Mouse (Mus musculus) frontal cortex, adult 2 months (tissue): ENCODE data around the gene Acss3. TPM values are rescaled to one million over a fixed set of nuclear protein-coding genes. Genes with fewer than 3 reads are reported as not detected.

ENCODE experiments used
- DNase-seq, 2 experiments: peaks; one replicate each; pipeline ENCODE4 v3.0.0; 2022; ENCODE audit warnings: low spot score in 1 of 2; ENCODE audit errors: extremely low spot score in 1 of 2
- polyA plus RNA-seq: library from polyadenylated mRNA; depleted of rRNA; stranded (reverse); fragments of >200 nt; gene quantifications from 2 replicates; pipeline ENCODE4 v1.2.3, GENCODE M21; 2012

Gene Acss3
- polyA plus RNA-seq, 1 experiment, result 1.9 TPM

GRCm38 (mm10) chr10:107021118-107021517 lies 102.3 kb downstream of the Acss3 start:
- no peak for DNase-seq

GRCm38 (mm10) chr10:107011142-107011541 lies 112.3 kb downstream of the Acss3 start:
- no peak for DNase-seq

GRCm38 (mm10) chr10:106998052-106998625 lies 125.3 kb downstream of the Acss3 start:
- DNase-seq, result no peak

GRCm38 (mm10) chr10:106989478-106989877 lies 134.0 kb downstream of the Acss3 start:
- DNase-seq, result no peak

- no peak for DNase-seq
Observed at GRCm38 (mm10) chr10:106975193-106976141, 148.0 kb downstream of the Acss3 start.

GRCm38 (mm10) chr10:106959026-106959425 lies 164.4 kb downstream of the Acss3 start:
- peak in 1 of 2 experiments; percentile 32 for DNase-seq

GRCm38 (mm10) chr10:106941380-106941779 lies 182.1 kb downstream of the Acss3 start:
- no peak for DNase-seq

GRCm38 (mm10) chr10:106939441-106939840 lies 184.0 kb downstream of the Acss3 start:
- no peak for DNase-seq

GRCm38 (mm10) chr10:106938851-106939250 lies 184.6 kb downstream of the Acss3 start:
- no peak for DNase-seq

- no peak for DNase-seq
Observed at GRCm38 (mm10) chr10:106936996-106937395, 186.5 kb downstream of the Acss3 start.

GRCm38 (mm10) chr10:106932571-106933073 lies 190.8 kb downstream of the Acss3 start:
- peak in 1 of 2 experiments; percentile 80 for DNase-seq

- DNase-seq, result no peak
Observed at GRCm38 (mm10) chr10:106928576-106929332, 194.7 kb downstream of the Acss3 start.

GRCm38 (mm10) chr10:106924798-106925197 lies 198.7 kb downstream of the Acss3 start:
- no peak for DNase-seq

GRCm38 (mm10) chr10:106924334-106924733 lies 199.1 kb downstream of the Acss3 start:
- no peak for DNase-seq

- DNase-seq, result no peak
Observed at GRCm38 (mm10) chr10:106914822-106915221, 208.6 kb downstream of the Acss3 start.

GRCm38 (mm10) chr10:106914275-106914674 lies 209.2 kb downstream of the Acss3 start:
- no peak for DNase-seq

GRCm38 (mm10) chr10:106913032-106913431 lies 210.4 kb downstream of the Acss3 start:
- DNase-seq, result no peak

GRCm38 (mm10) chr10:106910108-106910507 lies 213.4 kb downstream of the Acss3 start:
- DNase-seq, result no peak

GRCm38 (mm10) chr10:106896351-106896750 lies 227.1 kb downstream of the Acss3 start:
- no peak for DNase-seq
